Mouse (Mus musculus) CH12.LX (cell line): ENCODE results near the gene Bpifa5. TPM values are rescaled to one million over a fixed set of nuclear protein-coding genes. Genes with fewer than 3 reads are reported as not detected.

Experiments
- DNase-seq: peaks from one replicate; pipeline ENCODE4 v3.0.0-alpha.2; 2013; ENCODE audit errors: extremely low read depth
- H3K27ac ChIP-seq: 2 replicates; pipeline ENCODE4 v1.5.1; 2012; ENCODE audit warnings: low read depth, mild to moderate bottlenecking, control low read depth, moderate library complexity; ENCODE audit not compliant: insufficient read depth
- H3K27me3 ChIP-seq: replicated peaks from 2 replicates; pipeline ENCODE3; 2012; ENCODE audit warnings: inconsistent platforms
- H3K36me3 ChIP-seq, 2 experiments: replicated peaks in 1 of 2; 2 replicates each; pipeline versions ENCODE3 to v1.6.1; 2012; ENCODE audit warnings: inconsistent platforms in 1 of 2, low read length in 1 of 2, mild to moderate bottlenecking in 1 of 2, mixed read lengths in 1 of 2, moderate library complexity in 1 of 2; ENCODE audit not compliant: control insufficient read depth in 1 of 2, insufficient read depth in 1 of 2
- H3K4me1 ChIP-seq, 2 experiments: 2 replicates each; pipeline ENCODE4 v1.6.1; 2012; ENCODE audit warnings: inconsistent platforms in 1 of 2, moderate library complexity in 1 of 2; ENCODE audit not compliant: insufficient read depth in 2 of 2, control insufficient read depth in 1 of 2
- H3K4me2 ChIP-seq: 2 replicates; pipeline ENCODE4 v1.6.1; 2012; ENCODE audit warnings: low read depth, mild to moderate bottlenecking, control low read depth; ENCODE audit not compliant: poor library complexity, insufficient read depth, severe bottlenecking
- H3K4me3 ChIP-seq, 3 experiments: fragments of 150-350 bp in 1 of 3; sonication (generic) in 1 of 3; replicated peaks in 1 of 3; 2 replicates each; pipeline versions ENCODE3 to v1.5.1; 2011 to 2012; ENCODE audit warnings: low read depth in 2 of 3, low read length in 2 of 3, mild to moderate bottlenecking in 2 of 3, moderate library complexity in 2 of 3, control low read depth in 1 of 3, improper control_type of control experiment in 1 of 3, inconsistent platforms in 1 of 3, mixed read lengths in 1 of 3; ENCODE audit not compliant: poor library complexity in 1 of 3
- H3K79me2 ChIP-seq: replicated peaks from 2 replicates; pipeline ENCODE4 v1.6.1; 2012; ENCODE audit warnings: mild to moderate bottlenecking, moderate library complexity; ENCODE audit not compliant: control insufficient read depth, poor library complexity, insufficient read depth, severe bottlenecking; ENCODE audit errors: extremely low read depth
- H3K9ac ChIP-seq: 2 replicates; pipeline ENCODE4 v1.6.1; 2012; ENCODE audit warnings: low read depth, mild to moderate bottlenecking, control low read depth, moderate library complexity; ENCODE audit not compliant: insufficient read depth
- H3K9me3 ChIP-seq: replicated peaks from 2 replicates; pipeline ENCODE3; 2012; ENCODE audit warnings: low read length, inconsistent platforms, mixed read lengths
- BHLHE40 ChIP-seq: IDR thresholded peaks from 2 replicates; pipeline ENCODE4 v1.6.1; 2011; ENCODE audit warnings: mild to moderate bottlenecking, low read depth, low read length, improper control_type of control experiment
- CTCF ChIP-seq, 2 experiments: IDR thresholded peaks in 1 of 2; conservative IDR thresholded peaks in 1 of 2; 2 replicates each; pipeline ENCODE4 v1.5.1; 2011 to 2012; ENCODE audit warnings: low read depth in 2 of 2, low read length in 2 of 2, improper control_type of control experiment in 1 of 2, inconsistent platforms in 1 of 2, mild to moderate bottlenecking in 1 of 2, moderate library complexity in 1 of 2
- E2F4 ChIP-seq: IDR thresholded peaks from 2 replicates; pipeline ENCODE4 v1.6.1; 2011; ENCODE audit warnings: low read depth, low read length, improper control_type of control experiment; ENCODE audit not compliant: insufficient replicate concordance
- GABPA ChIP-seq: IDR thresholded peaks from 2 replicates; pipeline ENCODE4 v1.6.1; 2012; ENCODE audit warnings: low read depth, low read length, improper control_type of control experiment, inconsistent platforms; ENCODE audit not compliant: insufficient replicate concordance
- IRF4 ChIP-seq: IDR thresholded peaks from 2 replicates; pipeline ENCODE4 v1.6.1; 2014; ENCODE audit warnings: low read depth, mild to moderate bottlenecking, inconsistent platforms, low read length, improper control_type of control experiment
- KAT2A ChIP-seq: IDR thresholded peaks from 2 replicates; pipeline ENCODE4 v1.6.1; 2012; ENCODE audit warnings: low read length, improper control_type of control experiment, inconsistent platforms; ENCODE audit not compliant: insufficient replicate concordance
- MAFK ChIP-seq: IDR thresholded peaks from 2 replicates; pipeline ENCODE4 v1.6.1; 2011; ENCODE audit warnings: low read length, improper control_type of control experiment; ENCODE audit not compliant: insufficient replicate concordance
- MAX ChIP-seq: IDR thresholded peaks from 2 replicates; pipeline ENCODE4 v1.6.1; 2011; ENCODE audit warnings: low read length, improper control_type of control experiment
- MEF2A ChIP-seq: IDR thresholded peaks from 2 replicates; pipeline ENCODE4 v1.6.1; 2014; ENCODE audit warnings: low read depth, mild to moderate bottlenecking, inconsistent platforms, low read length, improper control_type of control experiment, borderline replicate concordance
- MXI1 ChIP-seq: IDR thresholded peaks from 2 replicates; pipeline ENCODE4 v1.6.1; 2011; ENCODE audit warnings: mild to moderate bottlenecking, low read depth, low read length, improper control_type of control experiment
- NELFE ChIP-seq: IDR thresholded peaks from 2 replicates; pipeline ENCODE4 v1.6.1; 2011; ENCODE audit warnings: low read depth, low read length, improper control_type of control experiment
- NRF1 ChIP-seq: IDR thresholded peaks from 2 replicates; pipeline ENCODE4 v1.6.1; 2014; ENCODE audit warnings: low read depth, mild to moderate bottlenecking, inconsistent platforms, low read length, improper control_type of control experiment, moderate library complexity
- PAX5 ChIP-seq: IDR thresholded peaks from 2 replicates; pipeline ENCODE4 v1.6.1; 2012; ENCODE audit warnings: low read length, inconsistent platforms, mixed read lengths
- POLR2AphosphoS2 ChIP-seq: IDR thresholded peaks from 2 replicates; pipeline ENCODE4 v1.6.1; 2011; ENCODE audit warnings: low read depth, low read length, improper control_type of control experiment
- RAD21 ChIP-seq: IDR thresholded peaks from 2 replicates; pipeline ENCODE4 v1.6.1; 2011; ENCODE audit warnings: low read depth, mild to moderate bottlenecking, low read length, improper control_type of control experiment, moderate library complexity
- SMC3 ChIP-seq: IDR thresholded peaks from 2 replicates; pipeline ENCODE4 v1.6.1; 2011; ENCODE audit warnings: low read depth, low read length, improper control_type of control experiment
- USF1 ChIP-seq: IDR thresholded peaks from 2 replicates; pipeline ENCODE4 v1.6.1; 2014; ENCODE audit warnings: low read depth, mild to moderate bottlenecking, inconsistent platforms, low read length, improper control_type of control experiment
- USF2 ChIP-seq: conservative IDR thresholded peaks from 2 replicates; pipeline ENCODE4 v1.6.1; 2011; ENCODE audit warnings: low read depth, low read length, improper control_type of control experiment
- ZNF384 ChIP-seq: IDR thresholded peaks from 2 replicates; pipeline ENCODE4 v1.6.1; 2012; ENCODE audit warnings: low read depth, low read length, improper control_type of control experiment, inconsistent platforms
- dilution Hi-C: fragments of 300-500 bp; cut with MboI; formaldehyde crosslinking; loops from 2 replicates; pipeline ENCODE4 v1.14.3; 2020; ENCODE audit warnings: low sequenced_read_pairs; ENCODE audit not compliant: extremely low pct_unique_long_range_greater_than_20kb, extremely low pct_ligation_motif_present
- in situ Hi-C: fragments of 300-500 bp; cut with MboI; formaldehyde crosslinking; loops from 3 replicates; pipeline ENCODE4 v1.14.3; 2019; ENCODE audit warnings: low sequenced_read_pairs, low pct_ligation_motif_present, low pct_unique_long_range_greater_than_20kb, mixed read lengths
- polyA plus RNA-seq: library from polyadenylated mRNA; unstranded; fragments of >175 nt; gene quantifications from 2 replicates; pipeline ENCODE4 v1.2.1, GENCODE M21; 2012; ENCODE audit warnings: low read depth; ENCODE audit not compliant: insufficient read length
- total RNA-seq, 2 experiments: library from RNA; depleted of rRNA; stranded (reverse); fragments of 300-350 nt in 1 of 2; fragments of >200 nt in 1 of 2; gene quantifications; 2 replicates each; pipeline ENCODE4 v1.2.3; 2012 to 2014

Gene Bpifa5
- total and polyA plus RNA-seq, 3 experiments: not detected

DNA sequence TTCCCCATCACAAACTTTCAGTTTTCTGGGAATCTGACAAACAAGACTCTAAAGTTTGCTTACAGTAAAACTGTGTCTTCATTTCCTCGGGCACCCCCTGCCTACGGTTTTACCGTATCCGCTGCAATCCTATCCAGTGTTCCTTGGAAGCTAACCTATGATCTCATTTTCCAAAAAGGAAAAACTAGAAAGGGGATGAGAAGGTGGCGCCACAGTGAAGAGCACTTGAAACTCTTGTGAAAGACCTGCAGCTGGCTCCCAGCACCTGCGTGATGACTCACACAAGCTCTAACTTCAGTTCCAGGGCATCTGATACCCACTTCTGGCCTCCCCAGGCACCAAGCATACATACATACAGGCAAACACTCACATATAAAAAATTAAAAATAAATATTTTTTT, 22.9 kb downstream of the Bpifa5 start:
- Histone ChIP-seq H3K4me1 (no peaks in the 10 kb centered on the region), H3K9ac (no peak overlapping the region), H3K27me3 (peaks cover 82% of the 10 kb centered on the region), H3K27ac (no peak overlapping the region), H3K36me3 (no peaks in the 10 kb centered on the region), H3K79me2 (no peaks in the 10 kb centered on the region), H3K9me3 (no peaks in the 10 kb centered on the region), H3K4me2 (no peak overlapping the region), H3K4me3 (no peak overlapping the region)
- dilution Hi-C loops: no loop called here
- TF ChIP-seq NELFE: no peak
- no peak for TF ChIP-seq POLR2AphosphoS2
- no peak for TF ChIP-seq PAX5
- no peak for TF ChIP-seq GABPA
- TF ChIP-seq MAFK: no peak
- no peak for TF ChIP-seq IRF4
- no peak for TF ChIP-seq MXI1
- no peak for TF ChIP-seq RAD21
- DNase-seq: no peak
- in situ Hi-C loops: no loop called here

DNA sequence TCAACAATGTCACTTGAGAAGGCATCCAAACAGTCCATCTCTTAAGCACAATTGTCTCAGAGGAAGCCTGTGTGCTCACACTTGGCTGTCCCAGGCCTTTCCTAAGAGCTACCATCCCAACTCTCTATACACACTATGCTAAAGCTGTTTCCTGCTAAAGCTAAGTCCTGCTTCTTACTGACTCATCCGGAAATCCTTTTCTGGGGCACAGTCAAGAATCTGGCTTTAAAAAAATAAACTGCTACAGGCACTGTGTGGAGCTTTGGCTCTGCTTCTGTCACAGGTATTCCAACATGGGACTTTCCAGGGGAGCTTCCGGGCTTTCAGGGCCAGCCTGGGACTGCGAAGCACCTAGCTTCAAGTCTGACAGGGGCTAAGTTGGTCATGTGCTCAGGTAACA, 23.3 kb downstream of the Bpifa5 start:
- H3K9ac ChIP-seq: no peak overlapping the region
- no peaks in the 10 kb centered on the region for H3K36me3 ChIP-seq
- dilution Hi-C loops (no loop called here), in situ Hi-C loops (no loop called here)
- H3K4me3 ChIP-seq: no peak overlapping the region
- no peak overlapping the region for H3K4me2 ChIP-seq
- no peaks in the 10 kb centered on the region for H3K9me3 ChIP-seq
- H3K27me3 ChIP-seq: peaks cover 82% of the 10 kb centered on the region
- no peak for DNase-seq
- no peaks in the 10 kb centered on the region for H3K79me2 ChIP-seq
- H3K27ac ChIP-seq: no peak overlapping the region
- no peaks in the 10 kb centered on the region for H3K4me1 ChIP-seq
- TF ChIP-seq NRF1 (no peak), KAT2A (no peak), ZNF384 (no peak)

DNA sequence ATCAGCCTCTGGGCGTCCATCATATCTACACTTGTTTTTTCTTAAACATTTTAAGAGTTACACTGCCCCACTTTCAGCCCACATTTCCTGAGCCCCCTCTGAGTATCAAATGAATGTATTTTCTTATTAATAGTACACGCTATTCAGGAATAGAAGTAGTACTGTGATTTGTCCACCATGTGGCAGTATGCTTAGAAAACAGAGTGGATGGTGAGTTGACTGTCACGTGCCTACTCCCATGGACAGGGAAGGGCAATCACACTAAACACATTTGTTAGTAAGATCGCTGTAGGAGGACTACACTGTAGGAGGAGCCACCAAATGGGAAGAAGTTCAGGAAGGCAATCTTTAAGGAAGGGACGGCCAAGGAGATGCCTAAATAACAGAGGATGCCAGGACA, 25.1 kb downstream of the Bpifa5 start:
- TF ChIP-seq SMC3 (peak; percentile 35), IRF4 (no peak), USF1 (peak; percentile 57; the same call in 1 of the 2 replicates), E2F4 (no peak), MEF2A (no peak), MAX (peak; percentile 76; the same call in 1 of the 2 replicates), USF2 (peak; percentile 57), BHLHE40 (peak; percentile 92), POLR2AphosphoS2 (no peak), CTCF (conservative IDR thresholded peaks at IDR 0.05 in 1 of 2, IDR thresholded peaks at IDR 0.05 in 1 of 2; ENCODE audit: low read depth in 2 of 2, low read length in 2 of 2) (peak; percentile 22 to 51; a peak in 2 of 4 replicates)
- Histone ChIP-seq H3K79me2 (no peaks in the 10 kb centered on the region), H3K4me3 (no peak overlapping the region), H3K36me3 (no peaks in the 10 kb centered on the region), H3K4me1 (no peaks in the 10 kb centered on the region), H3K4me2 (no peak overlapping the region), H3K9me3 (no peaks in the 10 kb centered on the region), H3K9ac (no peak overlapping the region), H3K27ac (no peak overlapping the region), H3K27me3 (peaks cover 79% of the 10 kb centered on the region)
- dilution Hi-C loops: no loop called here
- no peak for DNase-seq
- in situ Hi-C loops: no loop called here
